Mouse (Mus musculus) R1 (cell line): ENCODE results near the gene Hcfc1.

Experiments
- DNase-seq: peaks from one replicate; pipeline ENCODE4 v3.0.0-alpha.2; 2018; ENCODE audit warnings: low read depth, low spot score

The Hcfc1 gene

GRCm38 (mm10) chrX:73942294-73942693 lies 23.9 kb downstream of the Hcfc1 start:
- no peak for DNase-seq

DNA sequence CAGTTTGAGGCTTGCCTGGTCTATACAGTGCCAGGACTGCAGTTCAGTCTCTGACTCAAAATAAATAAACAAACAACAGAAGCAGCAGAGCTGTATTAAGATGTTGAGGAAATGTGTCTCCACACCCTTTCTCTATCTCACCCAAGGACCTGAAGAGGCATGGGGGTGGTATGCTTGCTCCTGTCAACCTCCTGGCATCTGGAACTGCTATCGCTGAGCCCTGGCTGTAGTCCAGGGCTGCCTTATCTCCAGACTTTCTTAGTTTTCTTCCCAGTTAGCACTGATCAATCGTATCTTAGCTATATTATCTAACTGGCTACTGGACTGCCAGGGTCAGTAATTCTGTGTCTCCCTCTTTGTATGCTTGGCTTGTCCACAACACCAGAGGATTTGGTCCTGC lies 24.3 kb downstream of the Hcfc1 start:
- DNase-seq, result no peak

GRCm38 (mm10) chrX:73931871-73932270 lies 34.3 kb downstream of the Hcfc1 start:
- DNase-seq, result peak; percentile 15

- DNase-seq, result peak; percentile 94
These were observed 35.6 kb downstream of the Hcfc1 start, which contains the start of gene Renbp for GRCm38 (mm10) chrX:73930402-73931062. TSS of gene Renbp (minus strand) at chrX:73930850.

- DNase-seq, result no peak
These were observed 43.6 kb downstream of the Hcfc1 start for GRCm38 (mm10) chrX:73922550-73922882.

GRCm38 (mm10) chrX:73921823-73922549 lies 44.2 kb downstream of the Hcfc1 start, which contains the start of the genes Arhgap4 and Naa10:
TSS of gene Arhgap4 (minus strand) at chrX:73921870.
TSS of gene Naa10 (minus strand) at chrX:73921944.
- peak; percentile 95 for DNase-seq

- no peak for DNase-seq
These were observed 44.8 kb downstream of the Hcfc1 start for GRCm38 (mm10) chrX:73921285-73921822.

DNA sequence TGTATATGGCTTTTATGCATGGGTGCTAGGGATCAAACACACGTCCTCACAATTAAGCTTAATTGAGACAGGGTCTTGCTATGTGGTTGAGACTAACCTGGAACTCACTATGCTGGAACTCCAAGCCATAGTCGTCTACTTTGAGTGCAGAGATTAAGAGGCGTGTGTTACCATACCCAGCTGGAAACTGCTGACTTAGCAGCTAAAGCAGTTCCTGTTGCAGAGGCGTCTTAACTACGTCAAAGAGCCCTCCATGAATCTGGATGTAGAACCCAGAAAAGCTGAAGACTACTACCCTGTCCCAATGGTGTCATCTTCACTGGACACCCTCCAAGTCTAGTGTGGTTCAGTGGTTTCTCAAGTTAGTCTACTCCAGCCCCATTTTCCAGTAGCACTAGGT lies 47.5 kb downstream of the Hcfc1 start:
- DNase-seq, result no peak

- DNase-seq, result no peak
These were observed 49.2 kb downstream of the Hcfc1 start for GRCm38 (mm10) chrX:73916945-73917344.

- peak; percentile 99 for DNase-seq
These were observed 51.1 kb downstream of the Hcfc1 start for GRCm38 (mm10) chrX:73914827-73915703.

GRCm38 (mm10) chrX:73911588-73911987 lies 54.6 kb downstream of the Hcfc1 start:
- no peak for DNase-seq

DNA sequence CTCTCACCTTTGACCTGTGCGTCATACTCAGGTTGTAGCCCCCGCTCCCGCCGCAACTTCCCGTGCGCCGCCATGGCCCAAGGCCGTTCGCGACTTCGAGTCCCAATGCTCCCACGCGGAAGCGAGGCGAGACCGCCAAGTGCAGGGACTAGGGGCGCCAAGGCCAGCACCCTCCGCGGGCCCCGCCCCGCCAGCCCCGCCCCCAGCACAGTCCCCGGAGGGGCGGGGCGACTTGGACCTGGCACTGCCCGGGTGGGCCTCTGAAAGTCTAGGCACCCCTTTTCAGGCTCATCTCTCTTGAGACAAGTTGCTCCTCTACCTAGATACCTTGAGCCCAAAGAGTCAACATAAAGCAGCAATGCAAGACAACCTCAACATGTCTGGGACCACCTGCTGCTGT lies 55.0 kb downstream of the Hcfc1 start:
- DNase-seq, result peak; percentile 34

- DNase-seq, result no peak
These were observed 55.7 kb downstream of the Hcfc1 start for GRCm38 (mm10) chrX:73910451-73910850.

- no peak for DNase-seq
These were observed 56.1 kb downstream of the Hcfc1 start for GRCm38 (mm10) chrX:73910049-73910448.

DNA sequence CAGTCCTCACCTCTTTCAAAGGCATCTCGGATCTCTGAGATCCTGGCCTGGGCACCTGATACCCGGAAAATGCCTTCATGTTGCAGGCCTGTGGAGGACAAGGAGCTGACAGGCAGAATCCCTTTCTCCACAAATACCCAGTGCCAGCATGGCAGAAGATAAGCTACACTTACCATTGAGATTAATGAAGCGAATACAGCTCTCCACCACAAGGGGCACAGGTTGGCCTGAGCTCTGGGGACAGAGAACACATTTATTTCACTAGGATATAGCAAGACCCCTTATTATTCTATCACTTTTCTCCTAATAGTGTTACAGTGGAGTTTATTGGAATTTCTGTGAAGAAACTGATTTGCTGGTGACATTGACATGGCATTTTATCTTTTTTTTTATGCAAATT lies 68.2 kb downstream of the Hcfc1 start:
- no peak for DNase-seq

DNA sequence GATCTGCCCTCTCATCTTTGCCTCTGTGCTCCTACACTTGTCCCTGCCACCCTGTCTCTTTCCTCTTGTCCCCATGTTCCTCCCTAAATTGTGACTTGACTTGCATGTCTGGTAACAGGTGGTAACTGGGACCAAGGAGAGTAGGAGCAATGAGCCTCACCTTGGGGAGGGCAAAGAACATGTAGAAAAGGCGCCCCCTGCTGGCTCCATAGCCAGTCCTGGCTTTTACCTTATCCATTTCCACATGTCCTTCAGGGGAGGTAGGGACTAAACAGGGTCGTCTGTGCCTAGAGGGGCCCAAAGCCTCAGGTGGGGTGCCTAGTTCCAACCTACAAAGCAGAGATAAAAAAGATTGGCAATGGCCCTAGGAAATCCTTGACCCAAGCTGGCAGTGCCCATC lies 70.4 kb downstream of the Hcfc1 start, which contains the start of gene L1cam:
Gene L1cam, minus strand, starts transcription at position 387 of the 400 bp plus-strand sequence.
- DNase-seq, result peak; percentile 52

GRCm38 (mm10) chrX:73892833-73893232 lies 73.3 kb downstream of the Hcfc1 start:
- no peak for DNase-seq
